Mouse (Mus musculus) inflammation-experienced regulatory T-cells, adult 16 weeks (primary cell): ENCODE measurements around the gene Ggt1. TPM values are rescaled to one million over a fixed set of nuclear protein-coding genes. Genes with fewer than 3 reads are reported as not detected.

ENCODE experiments used
- polyA plus RNA-seq: library from polyadenylated mRNA; unstranded; fragments of 100-300 nt; shearing (Covaris generic); gene quantifications from one replicate; pipeline ENCODE4 v1.2.1, GENCODE M21; 2017

Ggt1 gene
- 1.9 TPM for polyA plus RNA-seq

GRCm38 (mm10) chr10:75561071-75561654 is at the start of gene Ggt1:
Gene Ggt1 (plus strand): TSS chr10:75561604.

GRCm38 (mm10) chr10:75517073-75517757 is 44.2 kb upstream of the Ggt1 start, which contains the start of gene Snrpd3:
Gene Snrpd3 (plus strand): TSS chr10:75517551.

DNA sequence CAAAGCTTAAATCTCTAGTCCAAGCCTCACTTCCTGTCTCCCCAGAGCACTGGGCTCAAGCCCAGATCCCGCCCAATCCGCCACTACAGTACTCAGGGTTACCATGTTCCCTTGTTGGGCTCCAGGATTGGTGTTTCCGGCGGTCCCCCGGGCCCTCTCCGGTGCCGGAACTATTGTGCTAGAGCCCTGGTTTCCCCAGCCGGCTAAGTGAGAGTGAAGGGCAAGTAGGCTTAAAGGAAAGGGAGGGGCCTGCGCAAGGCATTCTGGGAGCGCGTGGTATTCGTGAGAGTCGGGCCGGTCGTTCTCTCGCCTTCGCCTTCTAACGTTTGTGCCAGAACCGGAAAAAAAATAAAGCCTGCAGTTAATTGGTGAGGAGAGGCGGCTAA is 43.7 kb upstream of the Ggt1 start, which contains the start of gene Gucd1:
Gene Gucd1, minus strand, starts transcription at position 215 of the 386 bp plus-strand sequence.

GRCm38 (mm10) chr10:75559676-75560548 is 1.5 kb upstream of the Ggt1 start, which contains the start of gene Lrrc75b:
Gene Lrrc75b (minus strand): TSS chr10:75560330.

GRCm38 (mm10) chr10:75589129-75589528 is 27.7 kb downstream of the Ggt1 start, which contains the start of gene Ggt5:
Gene Ggt5 (plus strand): TSS chr10:75589340.

Other genes with a start within 250 kb of the Ggt1 start
- 54.8 TPM for gene Adora2a, start 244.7 kb upstream of the Ggt1 start, polyA plus RNA-seq
- 0.73 TPM for gene Upb1, start 160.5 kb upstream of the Ggt1 start, polyA plus RNA-seq
- 192 TPM for gene Snrpd3, start 44.1 kb upstream of the Ggt1 start, polyA plus RNA-seq
- gene Gucd1, start 43.6 kb upstream of the Ggt1 start, polyA plus RNA-seq, result 27.0 TPM
- 0.09 TPM for gene Lrrc75b, start 1.3 kb upstream of the Ggt1 start, polyA plus RNA-seq
- 1.3 TPM for gene Ggt5, start 27.7 kb downstream of the Ggt1 start, polyA plus RNA-seq
- 34.6 TPM for gene Susd2, start 82.4 kb downstream of the Ggt1 start, polyA plus RNA-seq
- 65.0 TPM for gene Cabin1, start 202.7 kb downstream of the Ggt1 start, polyA plus RNA-seq
- 77.2 TPM for gene Ddt, start 211.8 kb downstream of the Ggt1 start, polyA plus RNA-seq
- not detected for gene Gm20441, start 219.3 kb downstream of the Ggt1 start, polyA plus RNA-seq
- 13.3 TPM for gene Gstt3, start 219.8 kb downstream of the Ggt1 start, polyA plus RNA-seq
- 0.66 TPM for gene Gstt1, start 237.0 kb downstream of the Ggt1 start, polyA plus RNA-seq